Mouse (Mus musculus) 3134 (cell line): ENCODE data around the gene Lrmda.

Experiments
- DNase-seq: peaks from one replicate; pipeline ENCODE4 v3.0.0-alpha.2; 2011; ENCODE audit warnings: low spot score; ENCODE audit not compliant: insufficient read length; ENCODE audit errors: extremely low read depth

Gene Lrmda

GRCm38 (mm10) chr14:22445841-22446570 lies 426.5 kb downstream of the Lrmda start:
- DNase-seq = no peak

GRCm38 (mm10) chr14:22451603-22452002 lies 432.1 kb downstream of the Lrmda start:
- DNase-seq = no peak

GRCm38 (mm10) chr14:22464314-22464713 lies 444.8 kb downstream of the Lrmda start:
- DNase-seq = no peak

- no peak for DNase-seq
Observed at GRCm38 (mm10) chr14:22471041-22471440, 451.5 kb downstream of the Lrmda start.

- no peak for DNase-seq
Observed at GRCm38 (mm10) chr14:22473451-22473850, 453.9 kb downstream of the Lrmda start.

GRCm38 (mm10) chr14:22473991-22474390 lies 454.5 kb downstream of the Lrmda start:
- no peak for DNase-seq

GRCm38 (mm10) chr14:22493326-22493725 lies 473.8 kb downstream of the Lrmda start:
- DNase-seq = no peak

- no peak for DNase-seq
Observed at GRCm38 (mm10) chr14:22494290-22494689, 474.8 kb downstream of the Lrmda start.

- DNase-seq = no peak
Observed at GRCm38 (mm10) chr14:22494866-22495265, 475.4 kb downstream of the Lrmda start.

GRCm38 (mm10) chr14:22495286-22495685 lies 475.8 kb downstream of the Lrmda start:
- no peak for DNase-seq

GRCm38 (mm10) chr14:22497636-22498131 lies 478.2 kb downstream of the Lrmda start:
- DNase-seq = no peak

GRCm38 (mm10) chr14:22509747-22510530 lies 490.4 kb downstream of the Lrmda start:
- DNase-seq = no peak

GRCm38 (mm10) chr14:22510531-22510785 lies 490.9 kb downstream of the Lrmda start:
- no peak for DNase-seq

GRCm38 (mm10) chr14:22514362-22515084 lies 495.0 kb downstream of the Lrmda start:
- no peak for DNase-seq

- no peak for DNase-seq
Observed at GRCm38 (mm10) chr14:22530706-22531105, 511.2 kb downstream of the Lrmda start.

- no peak for DNase-seq
Observed at GRCm38 (mm10) chr14:22533501-22533900, 514.0 kb downstream of the Lrmda start.

GRCm38 (mm10) chr14:22545887-22546675 lies 526.6 kb downstream of the Lrmda start:
- DNase-seq = no peak

GRCm38 (mm10) chr14:22546676-22546984 lies 527.1 kb downstream of the Lrmda start:
- DNase-seq = no peak

- DNase-seq = no peak
Observed at GRCm38 (mm10) chr14:22548286-22548685, 528.8 kb downstream of the Lrmda start.

- no peak for DNase-seq
Observed at GRCm38 (mm10) chr14:22549166-22549565, 529.7 kb downstream of the Lrmda start.

- no peak for DNase-seq
Observed at GRCm38 (mm10) chr14:22552358-22552757, 532.8 kb downstream of the Lrmda start.
